Mouse (Mus musculus) gonadal fat pad, adult 2 months (tissue): Measurements from ENCODE around the gene Gm21454. TPM values are rescaled to one million over a fixed set of nuclear protein-coding genes. Genes with fewer than 3 reads are reported as not detected.
"Not testable (repeated sequence)": the region's sequence is repeated elsewhere in the genome, so short reads cannot be mapped to it uniquely, and the experiment has no call there.

Experiments used
- DNase-seq: peaks from one replicate; pipeline ENCODE4 v3.0.0-alpha.2; 2012; ENCODE audit warnings: low read depth
- polyA plus RNA-seq: library from polyadenylated mRNA; depleted of rRNA; stranded (reverse); fragments of >200 nt; gene quantifications from 2 replicates; pipeline ENCODE4 v1.2.3, GENCODE M21; 2012; rRNA removed

Gm21454 gene
- polyA plus RNA-seq = not detected in 2 replicates

GRCm38 (mm10) chrY:13252091-13252490 is at the start of gene Gm21454, which contains the start of gene Gm21440:
Gm21454 (plus strand) TSS chrY:13252442.
Gm21440 (plus strand) TSS chrY:13252391.
- not testable (repeated sequence) for DNase-seq

DNA sequence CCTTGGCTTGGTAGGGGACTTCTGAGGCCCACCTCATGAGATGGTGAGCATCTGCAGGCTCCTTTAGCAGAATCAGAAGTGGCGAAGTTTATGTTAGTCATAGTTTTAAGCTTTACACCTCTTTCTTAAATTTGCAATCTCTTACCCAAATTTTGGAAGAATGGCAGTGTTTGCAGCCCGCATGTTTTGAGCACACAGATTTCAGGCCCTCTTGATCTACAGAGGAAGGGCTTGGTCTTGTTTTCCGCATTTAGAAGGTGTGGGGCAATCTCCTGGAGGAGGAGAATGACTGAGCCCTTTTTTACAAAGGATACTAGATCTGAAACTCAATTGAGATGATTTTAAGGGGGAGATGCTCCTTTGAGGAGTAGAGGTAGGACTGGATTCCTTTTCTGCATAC is 28.4 kb upstream of the Gm21454 start, which contains the start of gene Gm21828:
Gm21828 (minus strand) TSS at position 101 of the 400 bp plus-strand sequence.
- not testable (repeated sequence) for DNase-seq

DNA sequence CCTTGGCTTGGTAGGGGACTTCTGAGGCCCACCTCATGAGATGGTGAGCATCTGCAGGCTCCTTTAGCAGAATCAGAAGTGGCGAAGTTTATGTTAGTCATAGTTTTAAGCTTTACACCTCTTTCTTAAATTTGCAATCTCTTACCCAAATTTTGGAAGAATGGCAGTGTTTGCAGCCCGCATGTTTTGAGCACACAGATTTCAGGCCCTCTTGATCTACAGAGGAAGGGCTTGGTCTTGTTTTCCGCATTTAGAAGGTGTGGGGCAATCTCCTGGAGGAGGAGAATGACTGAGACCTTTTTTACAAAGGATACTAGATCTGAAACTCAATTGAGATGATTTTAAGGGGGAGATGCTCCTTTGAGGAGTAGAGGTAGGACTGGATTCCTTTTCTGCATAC is 96.7 kb downstream of the Gm21454 start, which contains the start of gene Gm21725:
Gm21725 (minus strand) TSS at position 101 of the 400 bp plus-strand sequence.
- not testable (repeated sequence) for DNase-seq

Other genes with a start within 250 kb of the Gm21454 start
- gene Gm20807, start 209.6 kb upstream of the Gm21454 start, polyA plus RNA-seq = not detected in 2 replicates
- gene Gm21891, start 119.0 kb upstream of the Gm21454 start, polyA plus RNA-seq = not detected in 2 replicates
- not detected in 2 replicates for gene Gm21425, start 90.5 kb upstream of the Gm21454 start, polyA plus RNA-seq
- not detected in 2 replicates for gene Gm21828, start 28.5 kb upstream of the Gm21454 start, polyA plus RNA-seq
- not detected in 2 replicates for gene Gm21440, start 51 bp upstream of the Gm21454 start, polyA plus RNA-seq
- not detected in 2 replicates for gene Gm21725, start 96.6 kb downstream of the Gm21454 start, polyA plus RNA-seq
- not detected in 2 replicates for gene Gm21866, start 213.1 kb downstream of the Gm21454 start, polyA plus RNA-seq
- gene Gm20773, start 241.6 kb downstream of the Gm21454 start, polyA plus RNA-seq = not detected in 2 replicates